Mouse (Mus musculus) bone marrow, adult 2 months (tissue): ENCODE measurements around the gene Gm45713. TPM values are rescaled to one million over a fixed set of nuclear protein-coding genes. Genes with fewer than 3 reads are reported as not detected.

Source experiments
- H3K27ac ChIP-seq: fragments of 200-500 bp; 2 replicates; pipeline ENCODE4 v1.5.1; 2012; ENCODE audit warnings: low read depth, mild to moderate bottlenecking, control low read depth, inconsistent platforms, low read length; ENCODE audit not compliant: control insufficient read depth, poor library complexity, insufficient read depth
- H3K4me1 ChIP-seq: fragments of 200-500 bp; 2 replicates; pipeline ENCODE4 v1.6.1; 2011; ENCODE audit warnings: low read length; ENCODE audit not compliant: control insufficient read depth, insufficient read depth
- H3K4me3 ChIP-seq: fragments of 200-500 bp; replicated peaks from 2 replicates; pipeline ENCODE3; 2011; ENCODE audit warnings: mild to moderate bottlenecking, low read depth, low read length, control low read depth; ENCODE audit not compliant: control insufficient read depth
- CTCF ChIP-seq: fragments of 200-500 bp; IDR thresholded peaks from 2 replicates; pipeline ENCODE4 v1.5.1; 2011; ENCODE audit warnings: low read length, control low read depth; ENCODE audit not compliant: control insufficient read depth, insufficient read depth
- POLR2A ChIP-seq: fragments of 200-500 bp; IDR thresholded peaks from 2 replicates; pipeline ENCODE4 v1.6.1; 2011; ENCODE audit warnings: low read depth, mild to moderate bottlenecking, control low read depth, low read length, borderline replicate concordance; ENCODE audit not compliant: control insufficient read depth
- WGBS: fragments of 180-500 bp; shearing (Covaris S2); methylation state at CpG from one replicate; pipeline ENCODE4 v1.1.7; 2018; 5-methylcytosine and 5-hydroxymethylcytosine counted together
- polyA plus RNA-seq: library from polyadenylated mRNA; stranded (reverse); fragments of >200 nt; gene quantifications from 2 replicates; pipeline ENCODE4 v1.2.4, GENCODE M21; 2011; ENCODE audit warnings: low replicate concordance; ENCODE audit not compliant: missing spikeins, insufficient read depth, insufficient read length

Gene Gm45713
- polyA plus RNA-seq, 1 experiment, result not detected

DNA sequence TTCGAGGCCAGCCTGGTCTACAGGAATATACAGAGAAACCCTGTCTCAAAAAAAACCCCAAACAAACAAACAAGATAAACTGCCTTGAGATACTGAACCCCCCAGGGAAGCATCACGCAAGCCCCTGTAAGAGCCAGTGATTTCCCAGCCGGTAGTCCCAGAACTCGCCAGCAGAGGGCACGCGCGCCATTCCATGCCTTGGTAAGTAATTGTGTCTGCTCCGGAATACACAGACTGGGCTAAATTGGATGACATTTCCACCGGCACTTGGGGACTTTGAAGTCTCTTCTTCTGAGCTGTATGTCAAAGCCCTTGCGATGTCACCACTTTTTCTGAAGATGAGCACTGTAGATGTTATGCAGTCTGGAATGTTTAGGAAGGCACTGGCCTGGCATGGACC is 56.2 kb downstream of the Gm45713 start:
- H3K4me1 ChIP-seq, result peaks cover 3% of the 10 kb centered on the region; the same call in 1 of the 2 replicates
- no peak overlapping the region for H3K27ac ChIP-seq
- WGBS, result 0% methylated on average over 10 of the region's 10 CpGs
- TF ChIP-seq CTCF, result peak; percentile 91
- TF ChIP-seq POLR2A, result no peak
- no peak overlapping the region for H3K4me3 ChIP-seq

DNA sequence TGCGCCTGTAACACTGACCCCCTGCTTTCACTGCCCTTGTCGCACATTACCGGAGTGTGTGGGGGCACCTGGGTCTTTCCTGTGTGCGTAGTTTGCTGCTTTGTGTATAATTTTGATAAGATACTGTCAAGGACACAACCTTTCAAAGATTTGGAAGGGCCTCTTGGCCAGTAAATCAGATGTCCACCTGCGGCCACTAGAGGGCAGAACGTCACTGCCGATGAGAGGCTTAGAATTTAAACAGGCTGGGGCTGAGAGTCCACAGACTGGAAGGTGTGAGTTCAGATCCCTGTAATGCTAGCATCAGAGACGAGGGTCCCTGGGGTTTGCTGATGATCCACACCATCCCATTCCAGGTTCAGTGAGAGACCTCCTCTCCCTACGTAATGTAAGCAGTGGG is 57.5 kb downstream of the Gm45713 start:
- no peak for TF ChIP-seq POLR2A
- peak; percentile 81 for TF ChIP-seq CTCF
- Histone ChIP-seq H3K4me3 (no peak overlapping the region), H3K4me1 (peaks cover 3% of the 10 kb centered on the region; the same call in 1 of the 2 replicates), H3K27ac (no peak overlapping the region)
- 34% methylated on average over 9 of the region's 9 CpGs for WGBS

- no peak for TF ChIP-seq POLR2A
- no peak for TF ChIP-seq CTCF
- no peak overlapping the region for H3K27ac ChIP-seq
- WGBS, result 87% methylated on average over 2 of the region's 2 CpGs
- H3K4me1 ChIP-seq, result peaks cover 2% of the 10 kb centered on the region; the same call in 1 of the 2 replicates
- no peak overlapping the region for H3K4me3 ChIP-seq
Observed at GRCm38 (mm10) chr7:45077829-45078228, 58.2 kb downstream of the Gm45713 start.

GRCm38 (mm10) chr7:45077322-45077721 is 58.7 kb downstream of the Gm45713 start:
- WGBS, result 91% methylated on average over 14 of the region's 14 CpGs
- Histone ChIP-seq H3K27ac (no peak overlapping the region), H3K4me3 (no peak overlapping the region), H3K4me1 (no peaks in the 10 kb centered on the region; the same call in 1 of the 2 replicates)
- TF ChIP-seq POLR2A (no peak), CTCF (no peak)

GRCm38 (mm10) chr7:45076501-45076900 is 59.5 kb downstream of the Gm45713 start:
- 94% methylated on average over 30 of the region's 30 CpGs for WGBS
- Histone ChIP-seq H3K27ac (no peak overlapping the region), H3K4me3 (no peak overlapping the region), H3K4me1 (no peaks in the 10 kb centered on the region; the same call in 1 of the 2 replicates)
- TF ChIP-seq POLR2A (no peak), CTCF (no peak)

Other genes with a start within 250 kb of the Gm45713 start
- gene Med25, start 243.5 kb downstream of the Gm45713 start, polyA plus RNA-seq, result 14.6 and 25.4 TPM in 2 replicates
- gene Fuz, start 240.2 kb downstream of the Gm45713 start, polyA plus RNA-seq, result 7.0 and 21.8 TPM in 2 replicates
- gene Ap2a1, start 206.7 kb downstream of the Gm45713 start, polyA plus RNA-seq, result 43.5 and 60.3 TPM in 2 replicates
- gene Tsks, start 193.0 kb downstream of the Gm45713 start, polyA plus RNA-seq, result not detected in 2 replicates
- gene Cpt1c, start 161.4 kb downstream of the Gm45713 start, polyA plus RNA-seq, result 6.5 TPM in 2 replicates
- 192 and 337 TPM in 2 replicates for gene Prmt1, start 149.7 kb downstream of the Gm45713 start, polyA plus RNA-seq
- gene Irf3, start 138.6 kb downstream of the Gm45713 start, polyA plus RNA-seq, result 71.4 and 165 TPM in 2 replicates
- gene Bcl2l12, start 137.5 kb downstream of the Gm45713 start, polyA plus RNA-seq, result 28.9 and 40.8 TPM in 2 replicates
- 45.6 and 72.1 TPM in 2 replicates for gene Scaf1, start 119.9 kb downstream of the Gm45713 start, polyA plus RNA-seq
- gene Rras, start 118.3 kb downstream of the Gm45713 start, polyA plus RNA-seq, result 11.0 and 14.9 TPM in 2 replicates
- 8.6 and 14.3 TPM in 2 replicates for gene Prr12, start 83.3 kb downstream of the Gm45713 start, polyA plus RNA-seq
- gene Nosip, start 73.8 kb downstream of the Gm45713 start, polyA plus RNA-seq, result 31.8 and 44.8 TPM in 2 replicates
- gene Prrg2, start 73.6 kb downstream of the Gm45713 start, polyA plus RNA-seq, result 13.8 and 18.2 TPM in 2 replicates
- 10.6 and 16.0 TPM in 2 replicates for gene Rcn3, start 44.0 kb downstream of the Gm45713 start, polyA plus RNA-seq
- 13.9 and 19.1 TPM in 2 replicates for gene Fcgrt, start 32.4 kb downstream of the Gm45713 start, polyA plus RNA-seq
- 982 and 1,240 TPM in 2 replicates for gene Rps11, start 11.8 kb downstream of the Gm45713 start, polyA plus RNA-seq
- 2,527 and 4,441 TPM in 2 replicates for gene Rpl13a, start 7.5 kb downstream of the Gm45713 start, polyA plus RNA-seq
- gene Flt3l, start 201 bp upstream of the Gm45713 start, polyA plus RNA-seq, result 32.5 and 85.0 TPM in 2 replicates
- 39.2 and 92.4 TPM in 2 replicates for gene Pih1d1, start 18.1 kb upstream of the Gm45713 start, polyA plus RNA-seq
- gene Aldh16a1, start 18.4 kb upstream of the Gm45713 start, polyA plus RNA-seq, result 49.6 and 113 TPM in 2 replicates
- 1.3 TPM in 1 of 2 replicates, not detected in the other for gene Slc17a7, start 27.7 kb upstream of the Gm45713 start, polyA plus RNA-seq
- gene Gfy, start 43.3 kb upstream of the Gm45713 start, polyA plus RNA-seq, result 1.2 TPM in 1 of 2 replicates, not detected in the other
- not detected in 2 replicates for gene Pth2, start 44.8 kb upstream of the Gm45713 start, polyA plus RNA-seq
- gene Ccdc155, start 68.7 kb upstream of the Gm45713 start, polyA plus RNA-seq, result not detected in 2 replicates
- 1.5 TPM in 1 of 2 replicates, not detected in the other for gene Dkkl1, start 75.9 kb upstream of the Gm45713 start, polyA plus RNA-seq
- 5.0 and 10.9 TPM in 2 replicates for gene Tead2, start 79.5 kb upstream of the Gm45713 start, polyA plus RNA-seq
- 214 and 405 TPM in 2 replicates for gene Cd37, start 102.9 kb upstream of the Gm45713 start, polyA plus RNA-seq
- gene Slc6a16, start 104.9 kb upstream of the Gm45713 start, polyA plus RNA-seq, result not detected in 2 replicates
- gene Slc6a21, start 141.3 kb upstream of the Gm45713 start, polyA plus RNA-seq, result not detected in 2 replicates
- gene Trpm4, start 197.5 kb upstream of the Gm45713 start, polyA plus RNA-seq, result 2.6 and 3.9 TPM in 2 replicates
- gene Hrc, start 199.1 kb upstream of the Gm45713 start, polyA plus RNA-seq, result 1.5 and 1.7 TPM in 2 replicates
- not detected in 2 replicates for gene Ppfia3, start 230.8 kb upstream of the Gm45713 start, polyA plus RNA-seq
- not detected in 2 replicates for gene Lin7b, start 234.4 kb upstream of the Gm45713 start, polyA plus RNA-seq